Mouse (Mus musculus): Measurements from ENCODE around the gene Rcsd1. TPM values are rescaled to one million over a fixed set of nuclear protein-coding genes. Genes with fewer than 3 reads are reported as not detected.

Gene Rcsd1
- polyA plus RNA-seq, 1 experiment from 2014 or later: 11.2 TPM

DNA sequence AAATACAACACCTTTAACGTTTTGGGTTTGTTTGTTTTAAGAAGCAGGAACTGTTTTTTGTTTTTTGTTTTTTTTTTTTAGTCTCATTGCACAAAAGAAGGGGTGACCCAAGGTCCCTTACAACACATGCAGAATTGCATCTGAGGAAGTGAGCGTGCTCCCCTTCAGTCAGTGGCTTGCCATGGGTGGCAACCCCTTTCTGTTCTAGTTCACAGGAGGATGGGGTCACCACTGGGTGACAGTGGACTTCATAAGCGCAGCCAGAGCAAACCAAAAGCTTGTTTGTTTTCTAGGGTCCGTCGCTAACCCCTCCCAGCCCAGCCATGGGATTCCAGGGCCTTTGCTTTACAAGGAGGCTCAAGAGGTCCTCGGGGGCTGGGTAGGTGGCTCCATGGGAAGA is 22.0 kb upstream of the Rcsd1 start:
- Histone ChIP-seq H3K27me3 (ENCODE audit: insufficient read depth, poor library complexity, severe bottlenecking) (peaks cover 9% of the 10 kb centered on the region), H3K9me3 (no peaks in the 10 kb centered on the region), H3K4me3 (no peak overlapping the region), H3K36me3 (no peaks in the 10 kb centered on the region), H3K27ac (peak overlapping the region; percentile 56; the same call in 1 of the 2 replicates), H3K4me1 (replicated peaks) (peaks cover 15% of the 10 kb centered on the region)
- DNase-seq (ENCODE audit: low spot score): no peak
- 76% methylated on average over 6 of the region's 6 CpGs for WGBS

DNA sequence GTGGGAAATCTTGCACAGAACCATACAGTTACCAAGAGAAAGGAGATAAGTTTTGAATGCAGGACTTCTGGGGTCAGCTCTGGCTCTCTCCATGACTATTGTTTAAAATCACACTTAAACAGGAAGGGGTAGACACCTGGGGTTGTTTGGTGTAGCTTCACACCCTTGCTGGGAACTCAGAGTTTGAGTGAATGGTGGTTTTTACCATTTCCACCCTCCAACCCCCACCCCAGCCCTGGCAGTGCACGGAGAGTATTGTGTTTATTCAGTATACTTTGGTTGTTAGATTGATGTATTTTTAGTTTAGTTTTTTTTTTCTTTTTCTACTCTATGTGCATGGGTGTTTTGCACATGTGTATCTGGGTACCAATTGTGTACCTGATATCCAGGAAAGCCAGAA is 20.6 kb upstream of the Rcsd1 start:
- Histone ChIP-seq H3K27me3 (ENCODE audit: insufficient read depth, poor library complexity, severe bottlenecking) (peaks cover 6% of the 10 kb centered on the region; the same call in 1 of the 2 replicates), H3K9me3 (no peaks in the 10 kb centered on the region), H3K4me3 (no peak overlapping the region), H3K27ac (no peak overlapping the region), H3K4me1 (replicated peaks) (peaks cover 24% of the 10 kb centered on the region), H3K36me3 (no peaks in the 10 kb centered on the region)
- DNase-seq (ENCODE audit: low spot score): no peak
- 53% methylated on average over 1 of the region's 1 CpGs for WGBS

DNA sequence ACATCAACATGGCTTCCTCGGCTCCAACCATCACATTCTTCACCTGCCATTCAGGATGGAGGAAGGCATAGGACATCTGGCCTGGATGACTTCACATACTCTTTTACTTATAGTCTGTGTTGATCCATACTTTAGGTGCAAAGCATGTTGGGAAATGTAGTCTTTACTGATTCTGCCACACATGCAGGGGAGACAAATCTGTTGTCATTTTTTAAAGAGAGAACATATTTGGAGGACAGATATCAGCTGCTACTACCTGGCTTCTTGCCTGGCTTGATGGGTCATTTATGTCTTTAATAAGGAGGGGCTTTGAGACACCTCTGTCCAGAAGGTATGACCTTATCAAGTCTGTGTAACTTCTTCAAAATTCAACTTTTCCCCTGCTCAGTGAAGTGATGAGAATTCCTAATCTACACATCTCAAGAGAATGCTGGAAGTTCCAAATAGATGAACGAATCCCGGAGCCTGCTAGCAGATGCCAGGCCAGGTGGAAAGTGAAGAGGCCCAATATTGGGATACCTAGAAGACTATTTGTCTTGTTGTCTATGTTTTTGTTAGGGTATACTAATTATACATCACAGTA is 18.6 kb upstream of the Rcsd1 start:
- Histone ChIP-seq H3K27me3 (ENCODE audit: insufficient read depth, poor library complexity, severe bottlenecking) (no peaks in the 10 kb centered on the region), H3K27ac (no peak overlapping the region), H3K36me3 (no peaks in the 10 kb centered on the region), H3K9me3 (no peaks in the 10 kb centered on the region), H3K4me3 (no peak overlapping the region), H3K4me1 (replicated peaks) (peaks cover 35% of the 10 kb centered on the region)
- WGBS: 89% methylated on average over 3 of the region's 3 CpGs
- DNase-seq (ENCODE audit: low spot score): no peak

DNA sequence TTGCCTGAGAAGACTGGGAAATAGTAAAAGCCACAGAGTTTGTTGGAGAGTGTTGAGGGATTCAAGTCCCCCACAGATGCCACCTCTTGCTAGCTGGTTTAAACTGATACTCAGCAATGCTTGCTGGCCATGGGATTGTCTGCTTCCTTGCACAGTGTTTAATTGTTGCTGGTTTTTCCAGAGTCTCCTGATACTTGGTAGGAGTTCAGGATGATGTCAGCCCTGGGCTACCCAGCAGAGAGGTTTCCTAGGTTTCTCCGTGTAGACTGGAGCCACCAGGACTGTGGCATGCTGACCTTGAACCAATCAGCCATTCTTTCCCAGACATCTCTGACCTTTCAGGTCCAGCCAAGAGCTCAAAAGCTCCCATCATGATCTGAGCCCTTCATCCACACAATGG is 17.4 kb upstream of the Rcsd1 start:
- peaks cover 35% of the 10 kb centered on the region for H3K4me1 ChIP-seq (replicated peaks)
- H3K36me3 ChIP-seq: no peaks in the 10 kb centered on the region
- no peak overlapping the region for H3K4me3 ChIP-seq
- DNase-seq (ENCODE audit: low spot score): no peak
- no peaks in the 10 kb centered on the region for H3K9me3 ChIP-seq
- peak overlapping the region; percentile 53; the same call in 1 of the 2 replicates for H3K27ac ChIP-seq
- H3K27me3 ChIP-seq (ENCODE audit: insufficient read depth, poor library complexity, severe bottlenecking): no peaks in the 10 kb centered on the region
- WGBS: 22% methylated on average over 1 of the region's 1 CpGs

DNA sequence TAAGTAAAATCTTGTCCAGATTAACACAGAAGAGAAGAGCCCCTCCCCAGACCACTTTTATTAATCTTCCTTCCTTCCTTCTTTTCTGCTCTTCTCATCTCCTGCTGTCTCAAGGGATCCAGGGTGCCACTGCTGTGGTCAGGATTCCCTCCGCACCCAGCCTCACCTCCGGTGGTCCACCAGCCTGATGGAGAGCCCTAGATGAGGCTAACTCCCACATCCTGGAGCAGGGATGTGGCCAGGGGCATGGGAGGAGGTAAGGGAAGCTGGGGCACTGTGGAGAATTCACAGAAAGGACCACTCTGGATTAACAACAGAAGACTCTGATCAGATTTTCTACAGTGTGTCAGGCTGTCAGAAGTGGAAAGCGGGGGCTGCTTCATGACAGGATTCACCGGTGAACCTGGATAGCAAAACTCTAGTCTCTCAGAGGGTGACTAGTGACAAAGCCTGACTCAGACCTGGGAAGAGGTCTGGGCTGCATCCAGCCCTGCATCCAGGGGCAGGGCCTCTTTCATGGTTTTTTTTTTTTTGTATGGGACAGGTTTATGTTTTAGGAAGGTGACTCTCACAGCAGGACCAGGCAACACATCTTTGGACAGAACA is 15.6 kb upstream of the Rcsd1 start:
- Histone ChIP-seq H3K27me3 (ENCODE audit: insufficient read depth, poor library complexity, severe bottlenecking) (no peaks in the 10 kb centered on the region), H3K4me3 (no peak overlapping the region), H3K36me3 (no peaks in the 10 kb centered on the region), H3K27ac (peak overlapping the region; percentile 73), H3K4me1 (replicated peaks) (peaks cover 35% of the 10 kb centered on the region), H3K9me3 (no peaks in the 10 kb centered on the region)
- WGBS: 78% methylated on average over 4 of the region's 4 CpGs
- no peak for DNase-seq (ENCODE audit: low spot score)

DNA sequence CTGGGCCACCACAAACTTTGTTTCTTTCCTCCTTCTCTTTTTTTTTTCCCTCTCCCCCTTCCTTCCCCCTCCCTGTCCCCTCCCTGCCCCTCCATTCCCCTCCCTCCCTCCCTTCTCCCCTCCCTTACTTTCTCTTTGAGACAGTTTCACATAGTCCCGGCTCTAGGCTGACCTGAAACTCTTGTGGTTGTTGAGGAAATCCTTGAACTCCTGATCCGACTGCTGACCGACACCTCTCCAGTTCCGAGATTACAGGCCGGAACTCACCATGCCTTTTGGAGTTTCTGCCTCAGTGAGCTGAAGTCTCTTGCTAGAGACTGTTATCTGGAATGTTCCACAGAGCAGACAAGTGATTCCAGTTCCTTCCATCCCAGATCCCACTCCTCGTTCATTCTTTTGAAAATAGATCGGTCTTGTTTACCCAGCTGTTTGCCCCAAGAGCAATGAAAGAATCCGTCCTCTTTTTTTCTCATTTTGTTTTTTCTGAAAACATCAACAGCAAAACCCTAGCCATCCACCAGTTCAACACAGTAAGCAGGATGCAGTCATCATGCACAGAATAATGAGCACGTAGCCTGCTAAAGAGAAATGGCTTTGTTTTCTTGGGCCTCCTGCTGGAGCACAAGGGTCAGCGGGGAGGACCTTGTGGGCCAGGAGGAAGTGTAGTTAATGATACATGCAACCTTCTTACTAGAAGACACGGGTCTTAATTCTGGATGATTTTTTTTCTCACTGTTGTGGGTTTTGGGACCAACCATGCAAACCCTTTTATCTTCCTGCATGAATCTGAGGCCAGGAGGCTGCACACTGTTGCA is 14.9 kb upstream of the Rcsd1 start:
- Histone ChIP-seq H3K27ac (peak overlapping the region; percentile 73), H3K4me1 (replicated peaks) (peaks cover 35% of the 10 kb centered on the region), H3K36me3 (no peaks in the 10 kb centered on the region), H3K27me3 (ENCODE audit: insufficient read depth, poor library complexity, severe bottlenecking) (no peaks in the 10 kb centered on the region), H3K4me3 (no peak overlapping the region), H3K9me3 (no peaks in the 10 kb centered on the region)
- 49% methylated on average over 11 of the region's 11 CpGs for WGBS
- no peak for DNase-seq (ENCODE audit: low spot score)

DNA sequence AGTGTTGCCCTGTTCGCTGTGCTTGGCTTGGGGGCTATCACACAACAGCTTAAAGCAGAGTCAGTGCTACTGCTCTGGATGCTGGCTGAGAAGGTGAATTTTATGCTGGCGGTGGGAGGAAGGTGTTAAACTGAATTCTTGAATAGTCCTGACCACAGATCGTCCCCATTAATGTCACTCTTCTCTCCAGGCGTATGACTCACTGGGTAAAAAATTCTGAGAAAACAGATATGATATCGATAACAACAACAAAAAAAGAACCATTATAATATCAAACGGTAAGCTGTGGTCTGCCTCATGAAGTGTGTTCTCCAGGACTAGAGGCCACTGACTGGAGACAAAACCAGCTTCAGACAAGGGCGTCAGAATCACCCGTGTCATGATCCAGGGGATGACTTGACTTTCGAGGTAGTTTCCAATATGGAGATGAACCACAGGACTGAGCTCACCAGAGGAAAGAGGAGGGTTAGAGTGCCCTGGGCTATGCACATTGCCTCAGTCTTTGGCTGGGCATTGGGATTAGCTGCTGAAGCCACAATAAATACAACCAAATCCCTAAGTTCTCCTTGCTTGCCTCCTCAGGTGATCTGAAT is 13.1 kb upstream of the Rcsd1 start:
- WGBS: 93% methylated on average over 9 of the region's 9 CpGs

DNA sequence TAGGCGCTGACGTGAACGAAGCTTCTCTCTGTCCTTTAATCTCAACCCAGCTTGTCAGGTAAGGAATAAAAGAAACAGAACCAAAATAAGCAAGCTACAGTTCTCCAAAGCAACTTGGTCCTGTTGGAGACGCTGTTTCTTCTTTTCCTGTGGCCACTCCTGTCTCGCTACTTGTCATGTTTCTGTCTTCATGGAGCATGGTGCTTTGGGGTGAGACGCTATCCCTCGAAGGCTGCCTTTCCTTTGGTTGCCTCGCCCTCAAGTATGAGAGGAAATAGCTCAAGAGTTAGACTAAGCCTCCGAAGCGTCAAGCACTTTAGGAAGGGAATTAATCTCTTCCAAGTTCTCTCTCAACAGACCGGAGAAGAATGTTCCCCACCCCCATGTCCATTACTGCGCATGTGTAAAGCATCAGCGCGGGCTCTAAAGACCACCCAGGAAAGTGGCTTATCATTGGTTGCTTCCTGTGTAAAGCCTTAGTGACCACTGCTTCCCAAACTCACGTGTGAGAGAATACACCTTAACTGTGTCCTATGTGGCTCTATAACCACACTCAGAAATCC is 9.1 kb upstream of the Rcsd1 start:
- Histone ChIP-seq H3K4me3 (no peak overlapping the region), H3K27ac (0 out of 2 replicates have a peak overlapping the region, but pooled peaks have one; percentile 47), H3K4me1 (replicated peaks) (peaks cover 7% of the 10 kb centered on the region), H3K9me3 (no peaks in the 10 kb centered on the region), H3K36me3 (no peaks in the 10 kb centered on the region), H3K27me3 (ENCODE audit: insufficient read depth, poor library complexity, severe bottlenecking) (0 out of 2 replicates have a peak, but pooled peaks cover 3% of the 10 kb centered on the region)
- 78% methylated on average over 15 of the region's 15 CpGs for WGBS
- no peak for DNase-seq (ENCODE audit: low spot score)

More for the DNA sequence above, 13.1 kb upstream of the Rcsd1 start:
- H3K9me3 ChIP-seq: no peaks in the 10 kb centered on the region
- H3K36me3 ChIP-seq: no peaks in the 10 kb centered on the region
- H3K4me1 ChIP-seq (replicated peaks): peaks cover 39% of the 10 kb centered on the region
- no peak for DNase-seq (ENCODE audit: low spot score)
- no peak overlapping the region for H3K4me3 ChIP-seq
- no peak overlapping the region for H3K27ac ChIP-seq
- H3K27me3 ChIP-seq (ENCODE audit: insufficient read depth, poor library complexity, severe bottlenecking): no peaks in the 10 kb centered on the region

DNA sequence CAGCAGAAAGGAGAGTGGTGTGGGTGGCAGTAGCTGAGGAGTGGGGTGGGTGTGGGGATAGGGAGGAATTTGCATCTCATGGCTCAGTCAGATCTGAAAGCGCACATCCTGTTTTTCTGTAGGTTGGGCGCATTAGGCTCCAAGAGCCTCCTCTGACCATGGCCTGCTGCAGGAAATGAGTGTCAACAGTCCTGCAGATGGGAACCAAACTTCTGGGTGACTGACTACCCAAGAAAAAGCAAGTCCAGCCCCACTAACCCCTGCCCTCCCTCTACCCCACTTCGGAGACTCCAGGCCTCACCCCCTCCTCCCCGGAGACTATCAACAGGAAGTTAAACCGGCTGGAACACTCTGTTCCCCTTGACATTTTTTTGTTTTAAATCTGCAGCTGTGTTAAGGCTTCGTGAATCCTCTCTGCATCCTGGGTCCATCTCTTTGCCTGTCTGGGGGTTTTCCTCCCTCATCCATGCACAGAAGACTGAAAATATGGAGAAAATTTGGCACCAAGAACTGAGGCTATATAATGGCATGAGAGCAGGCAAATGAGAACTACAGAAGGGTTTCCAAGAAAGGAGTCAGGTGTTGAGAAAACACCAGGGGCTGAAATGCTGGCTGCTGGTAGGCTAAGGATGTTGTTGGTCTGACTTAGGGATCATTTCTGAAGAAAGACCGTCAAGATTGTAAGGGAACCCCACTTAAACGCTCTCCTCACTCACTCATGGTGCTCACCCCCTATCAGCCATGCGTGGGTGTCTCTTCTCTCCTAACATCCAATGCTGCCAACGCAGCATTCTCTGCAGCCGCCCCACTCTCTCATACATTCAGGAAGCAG is 8.4 kb upstream of the Rcsd1 start:
- Histone ChIP-seq H3K36me3 (no peaks in the 10 kb centered on the region), H3K4me1 (replicated peaks) (peaks cover 7% of the 10 kb centered on the region), H3K27ac (0 out of 2 replicates have a peak overlapping the region, but pooled peaks have one; percentile 47), H3K27me3 (ENCODE audit: insufficient read depth, poor library complexity, severe bottlenecking) (0 out of 2 replicates have a peak, but pooled peaks cover 3% of the 10 kb centered on the region), H3K4me3 (no peak overlapping the region), H3K9me3 (no peaks in the 10 kb centered on the region)
- no peak for DNase-seq (ENCODE audit: low spot score)
- WGBS: 54% methylated on average over 11 of the region's 11 CpGs

DNA sequence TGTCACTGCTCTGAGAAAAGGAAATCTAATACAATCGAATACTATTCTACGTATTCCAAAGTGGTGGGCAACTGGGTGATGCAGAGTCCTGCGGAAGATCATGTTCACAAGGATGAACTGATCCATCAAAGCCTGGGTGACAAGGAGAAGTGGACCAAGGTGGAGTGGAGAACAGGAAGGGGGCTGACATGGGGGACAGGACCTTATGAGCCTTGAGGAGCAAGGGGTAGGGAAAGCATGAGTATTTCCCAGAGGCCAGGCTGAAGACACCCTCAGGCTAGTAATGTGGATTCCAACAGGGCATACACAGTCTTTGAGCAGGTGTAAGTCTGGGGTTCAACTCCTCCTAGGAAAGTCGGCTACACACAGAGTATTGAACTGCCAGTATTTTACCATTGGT is 6.9 kb upstream of the Rcsd1 start:
- 92% methylated on average over 4 of the region's 4 CpGs for WGBS

DNA sequence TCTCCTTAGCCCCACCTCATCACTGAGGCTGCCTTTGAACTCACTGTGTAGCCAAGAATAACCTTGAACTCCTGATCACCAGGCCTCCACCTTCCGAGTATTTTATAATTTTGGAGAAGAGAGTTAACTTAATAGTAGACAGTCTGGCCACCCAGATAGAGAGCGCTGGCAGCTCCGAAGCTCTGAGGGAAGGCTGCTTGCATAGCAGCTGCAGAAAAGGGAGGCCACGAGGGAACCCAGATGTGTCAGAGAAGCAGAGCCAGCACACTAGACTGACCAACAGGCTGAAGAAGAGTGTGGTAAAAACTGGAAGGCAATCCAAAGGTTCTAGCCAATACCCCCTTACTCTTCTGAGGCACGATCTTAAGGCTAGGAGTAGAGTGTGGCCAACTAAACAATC is 4.2 kb upstream of the Rcsd1 start:
- DNase-seq (ENCODE audit: low spot score): no peak
- 84% methylated on average over 5 of the region's 5 CpGs for WGBS
- peaks cover 20% of the 10 kb centered on the region for H3K27me3 ChIP-seq (ENCODE audit: insufficient read depth, poor library complexity, severe bottlenecking)
- H3K27ac ChIP-seq: no peak overlapping the region
- no peaks in the 10 kb centered on the region for H3K9me3 ChIP-seq
- no peaks in the 10 kb centered on the region for H3K36me3 ChIP-seq
- peaks cover 10% of the 10 kb centered on the region for H3K4me1 ChIP-seq (replicated peaks)
- no peak overlapping the region for H3K4me3 ChIP-seq

More for the DNA sequence above, 6.9 kb upstream of the Rcsd1 start:
- peaks cover 7% of the 10 kb centered on the region for H3K4me1 ChIP-seq (replicated peaks)
- H3K27ac ChIP-seq: peak overlapping the region; percentile 16; the same call in 1 of the 2 replicates
- 0 out of 2 replicates have a peak, but pooled peaks cover 3% of the 10 kb centered on the region for H3K27me3 ChIP-seq (ENCODE audit: insufficient read depth, poor library complexity, severe bottlenecking)
- H3K4me3 ChIP-seq: no peak overlapping the region
- H3K9me3 ChIP-seq: no peaks in the 10 kb centered on the region
- DNase-seq (ENCODE audit: low spot score): no peak
- no peaks in the 10 kb centered on the region for H3K36me3 ChIP-seq

DNA sequence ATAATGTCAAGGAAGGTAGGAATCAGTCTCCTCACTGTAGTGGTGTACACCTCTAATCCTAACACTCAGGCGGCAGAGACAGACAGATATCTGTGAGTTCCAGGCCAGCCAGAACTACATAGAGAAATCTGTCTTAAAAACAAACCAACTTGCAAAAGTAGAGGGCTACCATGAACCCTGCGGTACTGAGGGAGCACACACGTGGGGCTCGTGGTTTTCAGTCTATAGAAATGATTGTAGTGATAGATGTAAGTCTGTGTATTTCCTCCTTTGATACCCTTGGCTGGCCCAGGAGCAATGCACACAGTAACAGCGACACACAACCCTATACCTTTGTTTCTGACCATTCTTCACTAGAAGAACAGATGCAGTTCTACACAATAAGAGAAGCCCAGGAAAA is 2.4 kb upstream of the Rcsd1 start:
- no peak for DNase-seq (ENCODE audit: low spot score)
- H3K4me3 ChIP-seq: no peak overlapping the region
- no peak overlapping the region for H3K27ac ChIP-seq
- no peaks in the 10 kb centered on the region for H3K9me3 ChIP-seq
- H3K36me3 ChIP-seq: no peaks in the 10 kb centered on the region
- WGBS: 87% methylated on average over 5 of the region's 5 CpGs
- peaks cover 38% of the 10 kb centered on the region for H3K27me3 ChIP-seq (ENCODE audit: insufficient read depth, poor library complexity, severe bottlenecking)
- H3K4me1 ChIP-seq (replicated peaks): peaks cover 21% of the 10 kb centered on the region
